Mouse (Mus musculus) 416B (cell line): ENCODE data around the gene Rtraf.
A peak's percentile ranks its signal among the peaks of the same experiment; 100 is the strongest.
"Not testable (repeated sequence)": the region's sequence is repeated elsewhere in the genome, so short reads cannot be mapped to it uniquely, and the experiment has no call there.

Source experiments
- DNase-seq: peaks from one replicate; pipeline ENCODE4 v3.0.0; 2011; ENCODE audit warnings: low read depth

The Rtraf gene

DNA sequence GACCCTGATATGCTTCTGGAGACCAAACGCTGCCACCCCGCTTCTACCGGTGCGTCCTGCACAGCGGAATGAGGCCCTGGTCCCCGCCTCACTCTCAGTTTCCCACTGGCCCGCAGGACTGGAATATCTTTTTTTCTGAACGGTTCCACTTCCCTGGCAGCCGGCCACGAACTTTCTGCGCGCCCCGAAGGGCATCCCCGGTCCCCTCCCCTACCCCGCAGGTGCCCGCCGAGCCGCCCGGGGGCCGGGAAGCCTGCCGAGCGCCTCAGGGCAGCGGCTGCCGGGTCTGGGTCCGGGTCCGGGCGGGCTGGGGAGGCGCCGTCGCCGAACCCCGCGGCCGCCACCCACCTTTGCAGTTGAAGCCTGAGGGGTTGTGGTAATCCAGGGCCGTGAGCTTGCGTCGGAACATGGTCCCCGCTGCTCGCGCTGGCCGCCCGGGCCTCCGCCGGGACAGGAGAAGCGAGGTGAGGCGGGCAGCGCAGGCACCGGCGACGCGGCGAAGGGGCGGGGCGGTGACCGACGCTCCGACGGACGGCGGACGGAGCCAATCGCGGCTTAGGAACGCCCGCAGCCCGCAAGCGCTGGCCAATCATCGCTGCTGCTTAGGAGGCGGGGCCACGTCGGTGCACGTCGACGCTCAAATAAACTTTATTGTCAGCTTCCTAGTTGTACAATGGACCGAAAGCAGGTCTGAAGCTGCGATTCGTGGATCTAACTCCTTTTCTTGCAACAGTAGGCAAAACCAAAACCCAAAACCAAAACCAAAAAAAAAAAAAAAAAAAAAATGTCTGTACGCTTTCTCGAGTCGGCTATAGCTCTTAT, at the start of gene Rtraf:
Gene Rtraf, minus strand, starts transcription at position 504 of the 822 bp plus-strand sequence.
- DNase-seq = peak; percentile 95

- peak; percentile 90 for DNase-seq
These were observed 43.8 kb upstream of the Rtraf start for GRCm38 (mm10) chr14:19867286-19867935.

DNA sequence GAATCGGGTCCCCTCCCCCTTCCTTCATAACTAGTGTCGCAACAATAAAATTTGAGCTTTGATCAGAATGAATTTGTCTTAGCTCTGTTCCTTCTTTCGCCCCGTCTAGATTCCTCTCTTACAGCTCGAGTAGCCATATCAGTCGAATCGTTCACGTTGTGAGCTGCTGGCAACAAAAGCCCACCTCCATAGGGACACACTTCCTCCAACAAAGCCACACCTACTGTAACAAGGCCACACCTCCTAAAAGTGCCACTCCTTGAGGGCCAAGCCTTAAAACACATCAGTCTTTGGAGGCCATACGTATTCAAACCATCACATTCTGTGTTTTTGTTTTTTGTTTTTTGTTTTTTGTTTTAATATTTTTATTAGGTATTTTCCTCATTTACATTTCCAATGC, 41.5 kb upstream of the Rtraf start:
- DNase-seq = not testable (repeated sequence)

DNA sequence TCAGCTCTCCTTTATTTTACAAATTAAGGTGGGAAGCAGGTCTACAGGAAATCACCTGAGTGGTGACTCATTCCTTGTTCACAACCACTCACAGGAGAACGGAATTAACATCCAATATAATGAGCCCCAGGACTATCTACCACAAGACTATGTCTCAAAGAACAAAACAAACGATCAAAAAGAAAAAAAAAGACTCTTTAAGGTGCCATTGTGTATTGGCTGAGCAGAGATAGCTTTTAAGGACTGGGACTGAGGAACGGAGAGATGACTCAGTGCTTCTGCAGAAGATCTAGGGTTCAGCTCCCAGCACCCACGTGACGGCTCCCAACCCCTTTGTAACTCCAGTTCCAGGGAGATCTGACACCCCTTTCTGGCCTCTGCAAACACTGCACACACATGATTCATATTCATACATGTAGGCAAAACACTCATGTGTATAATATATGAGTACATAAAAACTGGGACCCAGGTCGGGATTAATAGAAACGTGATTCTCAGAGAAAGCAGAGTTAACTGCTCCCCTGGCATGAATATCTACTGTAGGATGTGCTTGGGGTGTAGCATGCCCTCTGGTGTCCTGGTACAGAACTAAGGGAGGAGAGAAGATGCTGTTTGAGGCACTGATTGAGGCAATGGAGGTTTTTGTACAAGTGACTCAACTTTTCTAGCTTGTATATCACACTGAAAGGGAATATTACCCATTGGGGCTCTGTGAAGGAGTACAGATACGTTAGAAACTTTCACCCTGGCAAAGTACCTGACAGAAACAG, 37.9 kb upstream of the Rtraf start:
- no peak for DNase-seq

- no peak for DNase-seq
These were observed 36.7 kb upstream of the Rtraf start for GRCm38 (mm10) chr14:19860281-19860680.

GRCm38 (mm10) chr14:19858808-19859776, 35.5 kb upstream of the Rtraf start:
- peak; percentile 37 for DNase-seq

- DNase-seq = no peak
These were observed 34.7 kb upstream of the Rtraf start for GRCm38 (mm10) chr14:19858279-19858678.

DNA sequence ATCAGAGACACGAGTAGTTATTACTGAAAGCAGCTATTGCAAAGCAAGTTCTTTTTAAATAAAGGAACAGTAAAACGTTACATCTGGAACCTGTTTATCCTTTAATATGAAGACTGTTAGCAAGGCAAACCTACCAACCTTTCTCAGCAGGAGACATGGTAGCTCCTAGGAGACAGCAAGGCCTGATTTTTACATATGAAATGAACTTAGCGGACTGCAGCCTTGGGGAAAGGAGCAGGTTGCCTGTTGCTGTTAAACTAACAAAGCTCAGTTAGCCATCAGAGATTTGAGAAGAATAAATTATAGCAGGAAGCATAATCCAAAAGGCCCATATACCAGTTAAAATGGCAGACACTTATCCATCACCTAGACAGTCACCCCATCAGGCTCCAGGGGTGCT, 29.8 kb upstream of the Rtraf start:
- no peak for DNase-seq

GRCm38 (mm10) chr14:19839600-19840332, 16.1 kb upstream of the Rtraf start:
- DNase-seq = peak; percentile 69

DNA sequence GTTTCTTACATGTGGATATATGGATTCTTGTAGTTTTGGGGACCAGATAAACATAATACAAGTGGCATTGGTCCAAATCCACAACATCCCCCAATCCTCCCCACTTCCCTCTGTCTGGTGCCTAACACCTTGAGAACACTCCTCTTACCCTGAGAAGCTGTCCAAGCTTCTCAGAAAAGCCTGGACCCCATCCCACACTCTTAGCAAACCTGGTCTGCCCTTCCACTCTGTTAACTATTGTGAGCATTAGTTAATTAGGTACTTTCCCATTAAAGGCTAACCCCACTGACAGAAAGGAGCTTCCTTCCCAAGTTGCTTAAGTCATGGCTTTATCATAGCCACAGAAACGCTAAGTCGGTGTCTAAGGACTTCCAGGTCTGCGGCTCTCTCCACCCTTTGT, 12.7 kb upstream of the Rtraf start:
- peak; percentile 37 for DNase-seq

GRCm38 (mm10) chr14:19825481-19825880, 1.9 kb upstream of the Rtraf start:
- DNase-seq = no peak

GRCm38 (mm10) chr14:19821686-19822085, 1.9 kb downstream of the Rtraf start:
- no peak for DNase-seq

DNA sequence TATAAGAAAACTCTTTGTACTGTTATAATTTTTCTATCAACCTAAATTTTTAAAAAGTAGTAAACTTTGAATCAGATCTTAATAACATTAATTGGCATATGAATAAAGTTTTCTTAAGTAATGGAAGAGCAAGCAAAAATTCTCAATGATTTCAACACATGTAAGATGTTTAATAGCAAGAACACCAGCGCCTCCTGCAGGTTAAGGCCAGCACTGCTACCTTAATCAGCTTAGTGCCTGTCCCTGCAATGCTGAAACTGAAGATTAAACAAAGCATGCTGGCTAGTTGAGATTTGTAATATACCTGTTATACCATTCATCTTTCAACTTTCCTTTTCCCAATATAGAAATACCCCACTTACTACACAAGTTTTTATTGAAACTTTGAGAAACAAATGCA, 5.7 kb downstream of the Rtraf start:
- DNase-seq = peak; percentile 81

DNA sequence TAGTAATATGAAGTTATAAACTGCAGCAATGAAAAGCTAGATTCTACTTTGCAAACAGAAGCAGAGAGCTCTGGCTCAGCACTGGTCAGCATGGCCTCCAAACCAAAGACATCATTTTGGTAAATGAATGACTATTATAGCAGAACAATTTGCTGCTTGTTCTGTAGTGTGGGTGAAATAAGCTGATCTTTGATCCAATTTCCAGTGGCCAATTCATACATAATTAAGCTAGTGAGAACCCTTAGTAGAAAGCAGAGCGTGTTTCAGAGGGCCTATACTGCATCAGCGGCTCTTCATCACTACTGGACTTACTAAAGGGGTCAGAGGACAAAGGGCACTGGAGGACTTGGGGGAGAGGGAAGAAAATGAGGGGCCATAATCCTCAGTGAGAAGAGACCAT, 10.6 kb downstream of the Rtraf start:
- DNase-seq = no peak

DNA sequence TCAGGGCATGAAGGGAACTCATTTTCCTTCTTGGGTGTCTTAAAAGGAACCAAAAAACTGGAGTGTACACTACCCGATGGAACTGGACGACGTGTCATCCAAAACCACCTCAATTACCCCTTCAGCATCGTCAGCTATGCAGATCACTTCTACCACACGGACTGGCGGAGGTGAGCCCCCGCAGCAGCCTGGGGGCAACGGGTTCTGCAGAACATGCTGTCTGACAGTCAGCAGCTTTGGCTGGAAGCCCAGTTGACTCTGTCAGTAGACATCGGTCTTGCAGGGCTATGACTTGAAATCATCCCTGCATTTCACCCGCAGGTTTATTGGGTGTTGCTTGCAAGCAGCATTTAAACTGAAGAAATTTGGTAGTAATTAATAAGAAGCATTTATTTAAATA, 13.7 kb downstream of the Rtraf start:
- DNase-seq = no peak

- DNase-seq = no peak
These were observed 15.8 kb downstream of the Rtraf start for GRCm38 (mm10) chr14:19807858-19808257.

DNA sequence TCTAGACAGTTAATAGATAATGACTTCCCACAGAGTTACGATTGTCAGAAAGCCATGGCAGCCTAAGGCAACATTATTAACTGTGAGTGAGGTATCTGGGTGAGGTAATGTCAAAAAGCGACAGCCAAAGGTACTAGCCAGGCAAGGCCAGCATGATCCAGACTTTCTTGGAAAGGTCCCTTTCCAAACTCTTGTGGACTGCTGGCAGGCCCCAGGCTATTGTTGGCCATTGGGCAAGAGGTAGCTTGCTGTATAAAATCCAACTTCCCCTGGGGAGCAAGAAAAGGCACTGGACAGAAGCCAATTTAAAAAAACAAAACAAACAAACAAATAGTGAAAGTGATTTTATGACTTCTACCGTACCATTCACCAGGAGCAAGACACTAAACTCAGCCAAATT, 16.3 kb downstream of the Rtraf start:
- no peak for DNase-seq

GRCm38 (mm10) chr14:19803623-19804022, 20.0 kb downstream of the Rtraf start:
- peak; percentile 73 for DNase-seq

DNA sequence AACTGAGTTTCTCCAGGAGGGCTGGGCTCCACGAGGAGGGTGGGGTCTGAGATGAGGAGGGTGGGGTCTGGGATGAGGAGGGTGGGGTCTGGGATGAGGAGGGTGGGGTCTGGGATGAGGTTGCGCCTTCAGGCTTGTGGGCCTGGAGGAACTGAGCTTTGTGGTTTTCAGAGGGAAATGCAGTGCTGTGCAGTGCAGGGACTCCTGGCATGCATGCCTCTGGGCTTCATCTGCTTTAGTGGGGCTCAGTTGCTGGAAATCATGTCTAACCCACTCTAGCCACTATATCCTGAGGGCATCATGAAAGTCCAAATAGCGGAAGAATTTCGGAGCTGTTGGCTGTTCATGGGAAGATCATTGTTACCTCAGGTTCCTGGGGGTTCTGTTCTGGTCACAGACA, 20.4 kb downstream of the Rtraf start:
- no peak for DNase-seq

DNA sequence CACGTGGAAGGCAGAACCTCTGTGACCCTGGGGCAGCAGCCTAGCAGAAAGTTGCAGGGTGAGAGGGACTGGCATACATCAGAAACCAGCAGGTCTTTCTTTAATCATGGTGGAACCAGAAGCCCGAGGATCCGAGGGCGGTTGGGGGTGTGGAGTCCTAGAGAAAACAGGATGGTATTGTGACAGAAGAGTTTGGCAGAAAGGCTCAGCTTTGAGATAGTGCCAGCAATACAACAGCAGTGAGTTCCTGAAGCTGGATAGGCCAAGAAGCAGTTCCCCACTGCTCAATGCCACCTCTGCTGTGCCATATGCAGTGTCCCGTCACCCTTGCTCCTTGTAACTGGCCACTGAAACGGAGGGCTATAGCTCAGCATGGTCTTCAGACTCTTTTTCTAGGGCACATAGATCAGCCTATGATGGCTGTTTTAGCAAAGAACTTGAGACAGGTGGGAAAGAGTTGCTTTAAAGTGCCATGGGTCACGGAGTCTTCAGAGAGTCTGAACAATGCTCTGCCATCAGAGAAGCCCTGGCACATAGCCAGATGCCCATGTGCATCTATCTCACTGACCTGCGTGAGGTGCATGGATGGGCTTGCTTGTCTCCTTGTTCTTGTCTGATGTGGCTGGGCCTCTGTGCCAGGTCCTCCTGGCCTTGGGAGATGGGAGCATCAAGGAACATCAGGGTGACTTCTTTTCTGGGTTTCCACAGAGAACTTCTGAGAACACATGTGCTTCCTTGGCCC, 22.0 kb downstream of the Rtraf start:
- DNase-seq = no peak
